Mouse (Mus musculus): ENCODE data around the gene Zfp553. TPM values are rescaled to one million over a fixed set of nuclear protein-coding genes. Genes with fewer than 3 reads are reported as not detected.
A peak's percentile ranks its signal among the peaks of the same experiment; 100 is the strongest.

The Zfp553 gene
- 2.5 and 2.9 TPM in 2 replicates for total RNA-seq (2015; ENCODE audit: low replicate concordance)
- total RNA-seq (2017; ENCODE audit: low replicate concordance), result 0.77 and 10.0 TPM in 2 replicates

DNA sequence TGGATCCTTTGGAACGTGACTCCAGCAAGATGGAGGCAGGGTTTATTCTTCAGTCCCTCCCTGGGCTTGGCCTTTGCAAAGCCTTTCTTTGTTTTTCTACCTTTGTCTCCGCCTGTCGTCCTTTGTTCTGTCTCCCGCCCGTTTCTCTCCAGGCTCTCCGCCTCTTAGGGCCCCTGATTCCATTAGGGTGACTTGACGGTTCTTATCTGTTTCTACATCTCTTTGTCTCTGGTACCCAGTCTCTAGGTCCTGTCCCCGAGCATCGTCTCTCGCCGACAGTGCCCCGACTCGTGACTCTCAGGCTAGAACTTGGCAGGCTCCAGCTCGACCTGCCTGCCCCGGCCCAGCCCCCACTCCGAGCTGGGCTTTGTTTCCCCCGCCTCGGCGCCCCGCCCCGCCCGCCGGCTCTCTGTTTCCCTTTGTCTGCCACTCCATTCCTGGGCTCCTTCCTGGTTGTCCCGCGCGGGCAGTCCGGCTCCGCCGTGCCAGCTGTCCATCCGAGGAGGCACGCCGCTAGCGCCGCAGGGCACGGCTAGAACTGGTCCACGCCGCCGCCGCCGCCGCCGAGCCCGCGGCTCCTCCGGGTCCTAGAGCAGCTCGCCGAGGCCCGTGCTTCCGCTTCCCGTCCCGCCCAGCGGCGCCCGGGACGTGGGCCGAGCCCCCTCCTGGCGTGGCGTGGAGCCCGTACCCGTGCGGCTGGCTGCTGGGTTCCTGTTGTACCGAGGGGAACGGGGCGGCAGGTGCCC, at the start of gene Zfp553, which contains the start of gene Sept1:
Zfp553 (plus strand) TSS at position 440 of the 746 bp plus-strand sequence.
Sept1 (minus strand) TSS at position 509 of the 746 bp plus-strand sequence.
- ATAC-seq (replicated peaks; ENCODE audit: low FRiP score, poor library complexity, severe bottlenecking), result peak; percentile 70

DNA sequence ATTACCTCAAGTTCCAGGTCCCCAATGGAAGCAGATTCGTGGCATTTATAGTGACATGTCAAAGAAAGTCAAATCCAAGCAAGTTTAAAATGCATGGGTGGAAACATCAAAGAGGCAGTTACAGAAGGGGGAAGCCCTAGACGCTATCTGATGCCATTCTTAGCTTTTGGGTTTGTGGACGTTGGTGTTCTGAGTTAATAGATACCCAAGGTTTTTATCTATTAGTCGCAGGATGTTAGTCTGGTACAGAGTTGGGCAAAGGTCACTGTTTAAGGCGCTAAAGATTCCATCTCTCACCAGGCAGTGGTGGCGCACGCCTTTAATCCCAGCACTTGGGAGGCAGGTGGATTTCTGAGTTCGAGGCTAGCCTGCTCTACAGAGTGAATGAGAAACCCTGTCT, 49.5 kb upstream of the Zfp553 start:
- ATAC-seq (replicated peaks; ENCODE audit: low FRiP score, poor library complexity, severe bottlenecking), result peak; percentile 35; the same call in 1 of the 2 replicates

DNA sequence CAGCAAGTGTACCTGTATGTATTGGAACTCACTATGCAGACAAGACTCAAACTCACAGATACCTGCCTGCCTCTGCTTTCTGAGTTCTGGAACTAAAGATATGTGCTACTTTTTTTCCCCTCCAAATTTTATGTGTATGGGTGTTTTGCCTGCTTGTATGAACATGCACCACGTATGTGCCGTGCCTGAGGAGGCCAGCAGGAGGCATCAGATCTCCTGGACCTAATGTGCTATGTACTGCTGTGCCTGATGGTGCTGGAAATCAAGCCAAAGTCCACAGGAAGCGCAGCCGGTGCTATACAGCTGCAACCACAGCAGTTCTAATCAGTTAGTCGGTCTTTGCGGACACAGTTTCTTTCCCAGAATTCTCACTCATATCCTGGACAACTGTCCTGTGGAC, 49.0 kb upstream of the Zfp553 start:
- peak; percentile 74 for ATAC-seq (replicated peaks; ENCODE audit: low FRiP score, poor library complexity, severe bottlenecking)

DNA sequence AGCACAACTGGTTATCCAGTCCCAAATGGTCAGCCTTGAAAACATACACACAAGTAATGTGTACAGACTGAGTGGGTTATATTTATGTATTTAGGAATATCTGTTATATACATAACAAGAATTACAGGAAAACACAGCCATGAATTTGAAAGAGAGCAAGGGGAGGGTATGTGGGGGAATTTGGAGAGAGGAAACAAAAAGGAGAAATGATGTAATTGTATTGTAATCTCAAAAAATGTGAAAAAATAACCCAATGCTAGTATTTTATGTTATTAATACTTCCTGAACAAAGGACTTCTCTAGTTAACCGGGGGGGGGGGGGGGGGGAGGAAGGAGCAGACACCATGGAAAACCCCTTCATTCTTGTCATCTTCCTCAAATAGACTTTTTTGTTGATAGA, 48.1 kb upstream of the Zfp553 start:
- no peak for ATAC-seq (replicated peaks; ENCODE audit: low FRiP score, poor library complexity, severe bottlenecking)

DNA sequence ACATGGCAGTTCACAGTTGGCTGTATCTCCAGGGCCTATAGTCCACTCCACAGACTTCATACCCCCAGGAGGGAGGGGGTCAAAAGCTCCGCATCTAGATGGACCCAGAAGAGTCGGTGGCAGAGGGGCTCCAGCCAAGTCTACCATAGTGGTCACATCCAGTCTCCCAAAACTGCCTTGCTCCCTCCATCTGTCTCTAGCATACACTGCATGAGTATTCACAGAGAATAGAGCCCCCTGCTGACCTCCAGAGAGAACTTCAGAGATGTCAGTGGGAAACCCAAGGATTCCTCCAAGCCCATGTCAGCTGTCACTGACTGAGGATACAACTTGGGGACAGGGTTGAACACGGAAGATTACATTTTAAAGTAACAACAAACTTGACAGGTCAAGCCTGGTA, 47.3 kb upstream of the Zfp553 start:
- ATAC-seq (replicated peaks; ENCODE audit: low FRiP score, poor library complexity, severe bottlenecking), result 0 out of 2 replicates have a peak, but pooled peaks have one; percentile 22

DNA sequence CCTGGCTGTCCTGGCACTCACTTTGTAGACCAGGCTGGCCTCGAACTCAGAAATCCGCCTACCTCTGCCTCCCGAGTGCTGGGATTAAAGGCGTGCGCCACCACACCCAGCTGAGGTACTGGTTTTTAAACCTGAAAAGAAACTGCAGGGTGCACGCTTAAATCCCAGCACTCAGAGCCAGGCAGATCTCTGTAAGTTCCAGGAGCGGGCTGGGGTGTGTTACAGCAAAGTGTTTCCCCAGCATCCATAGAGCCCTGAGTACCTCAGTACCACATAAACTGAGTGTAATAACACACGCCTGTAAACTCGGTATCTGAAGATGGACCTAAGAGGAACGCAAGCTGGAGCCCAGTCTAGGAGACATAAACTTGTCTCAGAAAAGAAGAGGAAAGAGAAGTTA, 45.5 kb upstream of the Zfp553 start:
- no peak for ATAC-seq (replicated peaks; ENCODE audit: low FRiP score, poor library complexity, severe bottlenecking)

DNA sequence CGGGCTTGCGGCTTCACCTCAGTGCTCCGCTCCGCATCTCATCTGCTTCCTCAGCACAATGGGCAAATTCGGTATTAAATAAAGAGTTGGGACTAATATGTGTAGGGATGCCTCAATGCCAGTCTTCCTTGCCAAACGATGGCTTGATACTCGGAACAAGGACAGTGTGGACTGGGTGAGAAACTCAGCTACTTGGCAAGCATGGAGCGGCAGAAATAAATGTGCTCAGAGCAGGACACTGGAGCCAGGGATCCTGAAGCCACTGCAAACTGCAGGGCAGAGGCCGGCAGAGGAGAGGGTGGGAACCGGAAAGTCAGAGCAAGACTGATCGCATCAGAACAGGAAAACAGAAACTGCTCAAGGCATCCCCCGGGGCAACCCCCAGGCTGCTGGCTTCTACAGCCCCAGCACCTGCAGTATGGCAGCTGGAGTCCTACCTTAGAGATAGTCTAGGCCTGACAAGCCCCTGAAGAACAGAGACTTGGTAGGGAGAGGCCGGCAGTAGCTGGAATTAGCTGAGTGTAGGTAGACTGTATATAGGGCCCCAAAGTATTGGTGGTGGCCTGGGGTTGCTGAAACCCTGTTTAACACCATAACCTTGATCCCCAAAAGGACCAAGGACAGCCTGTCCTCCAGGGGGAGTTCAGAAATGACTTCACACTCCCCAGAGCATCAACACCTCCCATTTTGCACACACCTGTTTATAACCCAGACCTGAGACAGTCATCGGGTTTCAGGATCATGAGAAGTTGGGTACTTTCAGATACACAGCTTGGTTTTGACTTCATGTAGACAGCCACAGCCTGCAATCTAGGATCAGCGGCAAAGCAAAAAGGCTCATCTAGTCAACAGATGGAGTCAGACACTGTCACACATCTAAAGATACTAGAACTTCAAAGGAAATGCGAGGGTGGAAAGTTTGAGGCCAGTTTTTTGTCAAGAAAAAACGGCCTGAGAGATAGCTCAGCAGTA, 44.3 kb upstream of the Zfp553 start:
- ATAC-seq (replicated peaks; ENCODE audit: low FRiP score, poor library complexity, severe bottlenecking), result no peak

DNA sequence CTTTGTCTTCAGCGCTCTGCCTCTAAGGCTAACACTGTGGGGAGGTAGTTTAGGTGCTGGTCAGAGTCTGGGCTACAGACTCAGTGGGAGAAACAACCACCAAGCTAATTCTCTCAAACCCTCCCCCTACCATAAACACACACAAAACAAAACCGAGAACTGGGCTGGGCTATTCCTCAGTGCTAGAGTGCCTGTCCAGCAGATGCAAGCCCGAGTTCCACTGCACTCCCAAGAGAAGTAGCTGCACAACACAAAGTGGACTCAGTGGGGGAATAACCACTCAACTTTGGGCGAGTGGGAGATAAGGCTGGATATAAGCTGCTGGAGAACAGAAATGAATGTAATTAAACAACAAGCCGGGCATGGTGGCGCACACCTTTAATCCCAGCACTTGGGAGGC, 42.2 kb upstream of the Zfp553 start:
- ATAC-seq (replicated peaks; ENCODE audit: low FRiP score, poor library complexity, severe bottlenecking), result no peak

DNA sequence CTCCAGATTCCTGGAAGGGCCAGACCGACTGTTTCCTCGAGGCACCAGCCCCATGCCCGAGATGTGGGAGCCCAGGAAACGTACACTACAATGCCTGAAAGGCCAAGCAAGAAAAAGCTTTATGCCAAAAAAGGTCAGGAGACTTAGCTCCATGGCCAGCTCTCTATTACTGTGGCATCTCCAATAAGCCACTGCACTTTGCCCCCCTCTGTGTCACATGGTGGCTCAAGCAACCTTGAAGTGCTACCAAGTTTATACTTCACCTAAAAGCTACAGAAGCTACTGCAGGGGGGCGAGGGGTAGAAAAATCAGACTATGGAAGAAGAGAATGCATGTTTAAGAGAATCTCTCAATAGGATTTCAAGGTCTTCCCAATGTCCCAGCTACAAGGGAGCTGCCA, 39.9 kb upstream of the Zfp553 start:
- ATAC-seq (replicated peaks; ENCODE audit: low FRiP score, poor library complexity, severe bottlenecking), result no peak

DNA sequence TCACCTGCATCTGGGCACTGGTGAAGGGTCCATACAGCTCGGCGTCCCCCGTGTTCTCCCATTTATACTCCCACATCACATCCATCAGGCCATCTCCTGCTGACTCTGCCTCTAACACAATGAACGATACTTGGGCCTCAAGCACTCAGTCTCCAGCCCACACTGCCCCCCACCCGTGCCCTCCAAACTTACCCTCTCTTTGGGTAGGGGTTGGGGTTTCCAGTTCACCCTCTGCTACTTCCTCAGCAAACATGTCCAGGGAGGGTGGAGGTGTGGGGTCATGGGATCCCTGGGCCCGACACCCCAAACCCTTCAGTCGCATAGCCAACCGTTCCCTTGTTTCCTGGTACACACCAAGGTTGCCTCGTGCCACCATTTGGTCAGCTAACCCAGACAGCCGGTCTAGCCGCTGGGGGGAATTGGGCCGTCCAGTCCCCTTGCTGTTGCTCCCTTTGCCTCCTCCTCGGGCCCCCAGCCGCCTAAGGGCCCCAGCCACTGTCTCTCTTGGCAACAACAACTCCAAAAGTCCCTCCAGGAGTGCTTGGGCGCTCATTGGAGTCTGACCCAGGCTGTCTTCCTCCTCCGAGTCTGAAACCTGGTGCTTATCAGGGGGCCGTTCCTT, 38.7 kb upstream of the Zfp553 start:
- no peak for ATAC-seq (replicated peaks; ENCODE audit: low FRiP score, poor library complexity, severe bottlenecking)

DNA sequence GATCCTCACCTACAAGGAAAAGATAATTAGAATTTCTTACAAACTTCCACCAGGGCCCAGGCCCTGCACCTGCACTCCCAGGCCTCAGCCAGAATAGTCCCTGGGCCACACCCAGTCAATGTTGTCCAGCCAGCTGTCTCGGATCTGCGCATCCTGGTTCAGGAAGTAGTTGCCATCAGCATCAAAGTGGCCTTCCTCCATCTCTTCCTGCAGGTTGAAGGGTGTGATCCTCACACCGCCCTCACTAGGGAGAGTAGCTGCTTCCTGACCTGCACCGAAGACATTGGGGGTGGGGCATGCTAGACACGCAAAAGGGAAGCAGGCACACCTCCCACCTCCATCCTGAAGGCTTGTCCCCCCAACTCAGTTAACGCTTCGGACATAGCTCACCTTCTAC, 38.2 kb upstream of the Zfp553 start:
- ATAC-seq (replicated peaks; ENCODE audit: low FRiP score, poor library complexity, severe bottlenecking), result no peak

DNA sequence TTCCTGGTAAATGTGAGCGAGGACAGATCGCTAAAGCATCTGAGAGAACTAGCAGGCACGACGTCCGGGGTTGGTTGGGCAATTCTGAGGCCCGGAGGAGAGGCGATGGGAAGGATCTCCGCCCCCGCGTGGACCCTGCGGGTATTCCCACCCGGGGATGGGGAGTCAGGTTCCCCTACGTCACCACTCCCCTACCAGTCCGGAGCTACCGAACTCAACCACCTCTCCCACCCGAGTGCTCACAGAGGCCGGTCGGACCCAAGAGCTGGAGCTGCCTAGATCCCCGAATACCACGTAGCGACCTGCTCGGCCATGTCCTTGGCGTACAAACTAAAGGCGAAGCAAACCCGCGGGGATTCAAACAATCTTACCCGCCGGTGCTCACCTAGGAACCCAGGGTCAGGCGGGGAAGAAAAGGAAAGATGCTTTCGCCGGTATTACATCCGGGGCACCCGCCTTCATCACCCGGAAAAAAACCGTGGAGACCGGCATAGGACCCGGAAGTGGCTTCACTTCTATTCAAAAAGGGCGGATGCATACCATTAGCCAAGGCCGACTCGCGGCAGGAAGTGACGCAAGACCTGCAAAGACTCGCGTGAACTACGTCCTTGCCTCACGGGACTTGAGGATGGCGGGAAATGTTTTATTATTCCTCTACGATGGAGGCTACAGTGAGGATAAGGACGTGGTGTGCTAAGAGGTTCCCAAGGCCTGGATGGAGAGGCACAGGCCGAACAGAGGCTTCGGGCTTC, 37.1 kb upstream of the Zfp553 start, which contains the start of gene Cd2bp2:
Cd2bp2 (minus strand) TSS at position 507 of the 752 bp plus-strand sequence.
- ATAC-seq (replicated peaks; ENCODE audit: low FRiP score, poor library complexity, severe bottlenecking), result peak; percentile 92

DNA sequence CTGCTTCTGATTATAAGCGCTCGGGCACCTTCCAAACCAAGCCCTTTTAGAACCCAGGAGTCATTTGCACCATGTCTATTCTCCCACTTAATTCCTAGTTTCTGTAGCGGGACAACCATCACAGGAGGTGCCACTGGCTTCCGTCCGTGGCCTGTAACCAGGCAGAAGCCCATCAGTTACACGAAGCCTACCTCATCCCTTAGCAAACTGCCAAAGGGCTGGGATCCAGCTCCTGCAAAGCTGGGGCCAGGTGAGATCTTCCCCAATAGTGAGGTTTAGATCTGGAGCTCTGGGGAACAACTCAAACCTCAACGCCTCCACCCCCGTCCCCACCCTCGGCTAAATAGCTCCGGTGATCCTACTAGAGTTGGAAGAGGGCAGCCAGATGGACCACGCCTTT, 36.4 kb upstream of the Zfp553 start:
- ATAC-seq (replicated peaks; ENCODE audit: low FRiP score, poor library complexity, severe bottlenecking), result peak; percentile 5

DNA sequence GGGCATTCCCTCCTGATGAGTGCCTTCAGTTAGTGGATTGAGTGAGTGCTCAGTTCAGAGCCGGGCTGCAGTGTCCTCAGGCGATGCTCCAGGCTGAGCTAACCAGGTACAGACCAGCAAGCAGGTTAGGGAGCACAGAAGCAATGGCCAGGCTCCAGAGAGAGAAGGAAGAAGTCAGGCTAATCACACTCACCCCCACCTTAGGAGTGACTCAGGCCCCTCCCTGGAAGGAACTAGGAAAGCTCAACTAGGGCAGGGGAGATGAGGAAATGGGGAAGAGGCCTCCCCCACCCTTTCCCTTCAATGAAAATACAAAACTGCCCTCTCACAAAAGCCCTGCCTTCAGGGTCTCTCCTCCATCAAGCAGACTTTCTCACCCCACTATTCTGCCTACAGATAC, 26.3 kb upstream of the Zfp553 start:
- 0 out of 2 replicates have a peak, but pooled peaks have one; percentile 18 for ATAC-seq (replicated peaks; ENCODE audit: low FRiP score, poor library complexity, severe bottlenecking)

DNA sequence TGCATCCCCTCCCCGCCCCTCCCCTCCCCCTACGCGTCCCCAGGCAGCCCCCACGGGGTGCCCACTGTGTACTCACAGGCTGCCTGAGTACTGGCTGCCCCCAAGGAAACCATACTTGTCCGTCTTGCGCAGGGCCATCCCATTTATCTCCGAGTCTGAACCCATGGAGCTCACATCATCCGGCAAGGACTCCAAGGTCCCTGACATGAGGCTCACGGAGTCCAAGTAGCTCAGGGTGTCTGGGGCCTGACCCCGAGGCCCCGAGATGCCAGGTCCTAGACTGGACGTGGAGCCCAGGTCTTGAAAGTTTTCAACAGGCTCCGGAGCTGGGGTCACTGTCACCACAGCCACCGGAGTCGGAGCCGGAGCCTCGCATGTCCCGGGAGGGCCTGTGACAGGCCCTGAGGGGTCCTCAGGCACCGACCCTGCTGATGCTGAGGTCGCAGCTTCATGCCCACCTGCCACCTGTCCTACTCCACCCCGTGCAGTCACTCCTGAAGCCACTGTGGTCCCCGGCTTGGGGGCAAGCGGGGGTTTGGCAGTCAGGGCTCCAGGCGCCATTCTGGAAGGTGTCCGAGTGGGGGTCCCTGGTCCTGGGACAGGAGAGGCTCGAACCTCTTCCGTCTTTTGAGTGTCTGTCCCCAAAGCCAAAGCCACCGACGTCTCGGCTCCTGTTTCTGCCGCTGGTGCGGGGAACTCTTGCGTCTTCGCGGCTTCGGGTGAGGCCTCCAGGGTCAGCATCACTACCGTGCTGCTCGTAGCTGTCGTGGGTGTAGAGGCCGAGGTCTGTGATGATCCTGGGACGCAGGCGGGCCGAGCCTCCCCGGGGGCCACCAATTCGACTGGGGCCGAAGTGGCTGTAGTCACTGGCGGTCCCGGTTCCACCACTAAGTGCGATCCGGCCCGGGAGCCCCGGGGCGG, 25.2 kb upstream of the Zfp553 start:
- ATAC-seq (replicated peaks; ENCODE audit: low FRiP score, poor library complexity, severe bottlenecking), result 0 out of 2 replicates have a peak, but pooled peaks have one; percentile 2

DNA sequence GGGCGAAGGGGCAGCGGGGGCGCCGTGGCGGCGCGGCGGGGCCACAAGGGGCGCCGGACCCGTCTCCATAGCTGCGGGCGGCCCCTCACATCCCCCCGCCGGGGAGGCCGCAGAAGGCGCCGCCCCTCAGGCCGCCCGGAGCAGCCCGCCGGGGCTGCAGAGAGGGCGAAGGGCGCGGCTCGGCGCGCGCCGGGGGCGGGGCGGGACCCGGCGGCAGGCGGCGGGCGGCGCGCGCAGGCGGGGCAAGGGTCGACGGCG, 24.6 kb upstream of the Zfp553 start, which contains the start of gene Tbc1d10b:
Tbc1d10b (minus strand) TSS at position 174 of the 258 bp plus-strand sequence.
- peak; percentile 37 for ATAC-seq (replicated peaks; ENCODE audit: low FRiP score, poor library complexity, severe bottlenecking)

DNA sequence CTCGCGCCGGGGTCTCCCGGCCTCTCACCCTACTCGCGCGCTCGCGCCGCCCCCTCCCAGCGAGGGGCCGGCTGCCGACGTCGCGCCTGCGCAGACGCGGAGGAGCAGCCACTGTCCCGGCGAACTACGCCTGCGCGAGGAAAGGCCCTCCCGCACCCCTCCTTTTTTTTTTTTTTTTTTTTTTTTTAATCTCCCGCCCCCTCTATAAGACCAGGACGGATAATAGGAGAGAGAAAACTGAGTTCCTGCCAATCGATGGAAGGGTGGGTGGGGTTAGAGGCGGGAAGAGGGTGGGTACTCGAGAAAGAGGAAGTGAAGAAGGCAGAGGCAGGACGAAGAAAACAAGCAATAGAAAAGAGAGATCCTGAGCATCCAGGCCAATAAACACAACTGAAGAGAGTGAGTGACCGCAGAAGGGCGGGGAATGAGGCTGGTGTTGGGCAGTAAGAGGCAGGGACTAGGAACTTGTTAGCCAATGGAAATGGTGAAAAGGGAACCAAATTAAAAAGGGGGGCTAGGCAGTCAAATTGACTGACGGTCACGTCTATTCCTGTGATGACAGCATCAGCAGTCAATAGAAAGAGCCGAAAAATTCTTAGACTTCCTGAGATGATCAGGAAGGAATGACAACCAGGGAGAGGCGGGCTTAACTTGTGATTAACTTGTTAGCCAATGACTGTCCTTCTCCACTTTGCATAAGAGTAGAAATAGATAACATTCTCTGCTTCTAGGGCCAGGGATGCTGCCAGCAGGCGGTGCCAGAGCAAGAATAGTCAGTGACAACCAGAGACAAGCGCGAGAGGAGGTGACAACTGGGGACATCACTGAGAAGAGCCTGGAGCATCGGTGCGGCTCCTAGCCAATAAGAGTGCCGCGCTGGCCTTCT, 24.1 kb upstream of the Zfp553 start, which contains the start of gene Mylpf:
Mylpf (plus strand) TSS at position 338 of the 886 bp plus-strand sequence.
- ATAC-seq (replicated peaks; ENCODE audit: low FRiP score, poor library complexity, severe bottlenecking), result peak; percentile 81

All from erythroid progenitor cell, adult 5-6 weeks (primary cell).